ENCODE assay signal across 1 mouse cellular context in genomic region chr17:56219251-56219650, GRCm38 (mm10).
TF ChIP-seq lines count a peak whose summit lies in the region.

No protein-coding gene starts in this region.

TF ChIP-seq in MEL, 35 proteins besides CTCF, POLR2A, EP300 and RAD21 (continued from another document):
- no peak for TF ChIP-seq MXI1 (IDR thresholded peaks at IDR 0.05; ENCODE audit: low read depth, low read length)
- TF ChIP-seq ZC3H11A (IDR thresholded peaks at IDR 0.05; ENCODE audit: low read depth, low read length): no peak
- no peak for TF ChIP-seq MYB (IDR thresholded peaks at IDR 0.05; ENCODE audit: low read depth, low read length)
- TF ChIP-seq ZMIZ1 (IDR thresholded peaks at IDR 0.05; ENCODE audit: low read depth, low read length): no peak
- TF ChIP-seq MYC (IDR thresholded peaks at IDR 0.05; ENCODE audit: low read depth, low read length): 0 out of 2 replicates have a peak, but pooled peaks have one; percentile 21
- peak; percentile 35; the same call in 1 of the 2 replicates for TF ChIP-seq MAX (IDR thresholded peaks at IDR 0.05; ENCODE audit: low read length)
- TF ChIP-seq TAL1 (IDR thresholded peaks at IDR 0.05; ENCODE audit: low read length): no peak
- TF ChIP-seq MAZ (IDR thresholded peaks at IDR 0.05; ENCODE audit: low read depth, low read length): no peak
- TF ChIP-seq MAFK (IDR thresholded peaks at IDR 0.05; ENCODE audit: borderline replicate concordance, low read depth, low read length): no peak
- TF ChIP-seq JUND (IDR thresholded peaks at IDR 0.05; ENCODE audit: low read depth, low read length): no peak
- TF ChIP-seq USF2 (IDR thresholded peaks at IDR 0.05; ENCODE audit: borderline replicate concordance in 1 of 2, insufficient read depth in 1 of 2, low read depth in 1 of 2, low read length in 2 of 2): no peak
- no peak for TF ChIP-seq ETS1 (IDR thresholded peaks at IDR 0.05; ENCODE audit: low read depth, low read length)
